Mouse (Mus musculus): ENCODE data around the gene Pxt1. TPM values are rescaled to one million over a fixed set of nuclear protein-coding genes. Genes with fewer than 3 reads are reported as not detected.
"Not testable (repeated sequence)": the region's sequence is repeated elsewhere in the genome, so short reads cannot be mapped to it uniquely, and the experiment has no call there.

The Pxt1 gene
- polyA plus RNA-seq (2016; fragmentation: Nextera tagmentation; extraction: Ambion mirVana): 0.51 and 0.73 TPM in 2 replicates

DNA sequence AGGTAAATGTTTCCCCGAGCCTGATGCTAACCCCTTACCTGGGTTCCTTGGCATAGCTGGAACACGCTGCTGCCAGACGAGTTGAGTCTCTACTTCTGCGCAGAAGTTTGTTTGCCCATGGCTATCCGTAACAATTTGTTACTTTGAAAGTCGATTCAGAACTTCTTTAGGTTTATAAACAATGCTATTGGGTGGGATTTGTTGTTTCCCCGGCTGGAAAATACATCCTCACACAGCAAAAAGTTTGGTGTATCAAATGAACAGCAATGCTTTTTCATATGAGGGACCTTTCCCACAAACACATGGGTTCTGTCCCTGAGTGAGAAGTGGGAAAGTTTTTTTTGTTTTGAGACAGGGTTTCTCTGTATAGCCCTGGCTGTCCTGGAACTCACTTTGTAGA lies at the start of gene Pxt1:
Gene Pxt1, minus strand, starts transcription at position 101 of the 400 bp plus-strand sequence.
- no peak within 1 kb of the TSS for H3K4me2 ChIP-seq
- no peaks in the 10 kb centered on the region for H3K36me3 ChIP-seq
- ATAC-seq: no peak
- H3K27me3 ChIP-seq (replicated peaks): no peaks in the 10 kb centered on the region
- 83% methylated on average over 7 of the region's 7 CpGs for WGBS (ENCODE audit: insufficient replicate concordance)
- H3K9me3 ChIP-seq (replicated peaks): peaks cover 6% of the 10 kb centered on the region
- 0 out of 2 replicates have a peak within 1 kb of the TSS, but pooled peaks have one; percentile 43 for H3K27ac ChIP-seq
- no peak within 1 kb of the TSS for H3K4me3 ChIP-seq
- H3K9ac ChIP-seq: no peak within 1 kb of the TSS
- peaks cover 20% of the 10 kb centered on the region for H3K4me1 ChIP-seq

DNA sequence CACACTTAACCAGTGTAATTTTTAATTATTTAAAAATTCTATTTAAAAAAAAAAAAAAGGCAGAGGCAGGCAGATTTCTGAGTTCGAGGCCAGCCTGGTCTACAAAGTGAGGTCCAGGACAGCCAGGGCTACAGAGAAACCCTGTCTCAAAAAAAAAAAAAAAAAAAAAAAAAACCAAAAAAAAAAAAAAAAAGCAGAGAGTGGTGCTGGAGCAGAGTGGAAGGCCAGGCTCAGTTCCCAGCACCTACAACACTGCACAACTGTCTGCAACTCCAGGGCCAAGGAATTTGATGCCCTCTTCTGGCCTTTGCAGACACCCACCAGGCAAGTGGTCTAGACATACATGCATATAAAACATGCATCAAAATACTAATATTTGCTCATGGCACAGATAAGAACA lies 49.4 kb upstream of the Pxt1 start:
- ATAC-seq; H3K9ac ChIP-seq; H3K9me3 ChIP-seq (replicated peaks); H3K4me3 ChIP-seq; H3K27me3 ChIP-seq (replicated peaks); H3K4me1 ChIP-seq; H3K27ac ChIP-seq; H3K4me2 ChIP-seq: not testable (repeated sequence)
- WGBS (ENCODE audit: insufficient replicate concordance): 86% methylated on average over 1 of the region's 1 CpGs
- H3K36me3 ChIP-seq: peaks cover 81% of the 10 kb centered on the region

DNA sequence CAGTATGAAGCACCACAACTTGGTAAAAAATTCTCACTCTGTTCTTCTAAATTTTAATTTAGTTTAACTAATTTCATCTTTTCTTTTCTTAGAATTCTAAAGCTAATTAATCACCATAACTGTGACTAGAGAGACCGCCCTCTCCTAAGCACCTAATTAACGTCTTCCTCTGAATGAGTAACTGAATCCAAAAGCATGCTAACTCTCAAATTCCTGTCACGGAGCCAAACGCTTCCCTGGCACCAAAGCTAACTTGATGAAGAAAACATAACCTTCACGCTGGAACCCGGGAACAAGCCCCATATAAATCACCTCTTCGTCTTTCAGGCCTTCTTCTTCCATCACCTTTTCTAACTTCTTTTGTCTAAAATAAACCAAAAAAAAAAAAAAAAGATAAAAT lies 48.5 kb upstream of the Pxt1 start:
- H3K36me3 ChIP-seq: peaks cover 82% of the 10 kb centered on the region
- peaks cover 6% of the 10 kb centered on the region; the same call in 1 of the 2 replicates for H3K4me1 ChIP-seq
- H3K9me3 ChIP-seq (replicated peaks): no peaks in the 10 kb centered on the region
- H3K9ac ChIP-seq: no peak overlapping the region
- ATAC-seq: no peak
- no peak overlapping the region for H3K27ac ChIP-seq
- H3K27me3 ChIP-seq (replicated peaks): no peaks in the 10 kb centered on the region
- no peak overlapping the region for H3K4me2 ChIP-seq
- 83% methylated on average over 7 of the region's 7 CpGs for whole genome bisulfite sequencing (ENCODE audit: insufficient replicate concordance)
- no peak overlapping the region for H3K4me3 ChIP-seq

DNA sequence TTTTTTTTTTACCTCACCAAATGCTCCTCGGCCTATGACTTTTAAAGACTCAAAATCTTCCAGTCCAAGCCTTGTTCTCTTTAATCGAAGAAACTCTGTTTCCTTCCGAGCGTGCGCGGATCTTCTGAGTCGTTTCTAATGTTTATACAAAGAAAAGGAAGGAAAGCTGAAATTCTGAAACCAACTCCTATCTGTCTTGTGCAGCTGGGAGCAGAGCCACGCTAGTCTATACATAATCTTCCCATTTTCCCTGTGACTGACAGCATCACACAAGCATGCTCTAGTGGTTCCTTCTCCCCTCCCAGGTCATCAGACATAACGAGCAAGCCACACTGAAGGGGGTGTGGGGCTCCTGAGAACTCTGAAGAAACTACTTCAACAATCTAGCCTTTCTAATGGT lies 47.6 kb upstream of the Pxt1 start:
- Histone ChIP-seq H3K27me3 (replicated peaks) (no peaks in the 10 kb centered on the region), H3K9me3 (replicated peaks) (no peaks in the 10 kb centered on the region), H3K9ac (no peak overlapping the region), H3K27ac (peak overlapping the region; percentile 45), H3K4me1 (peaks cover 6% of the 10 kb centered on the region; the same call in 1 of the 2 replicates), H3K36me3 (peaks cover 82% of the 10 kb centered on the region), H3K4me2 (no peak overlapping the region), H3K4me3 (no peak overlapping the region)
- WGBS (ENCODE audit: insufficient replicate concordance): 68% methylated on average over 9 of the region's 9 CpGs
- ATAC-seq: no peak

DNA sequence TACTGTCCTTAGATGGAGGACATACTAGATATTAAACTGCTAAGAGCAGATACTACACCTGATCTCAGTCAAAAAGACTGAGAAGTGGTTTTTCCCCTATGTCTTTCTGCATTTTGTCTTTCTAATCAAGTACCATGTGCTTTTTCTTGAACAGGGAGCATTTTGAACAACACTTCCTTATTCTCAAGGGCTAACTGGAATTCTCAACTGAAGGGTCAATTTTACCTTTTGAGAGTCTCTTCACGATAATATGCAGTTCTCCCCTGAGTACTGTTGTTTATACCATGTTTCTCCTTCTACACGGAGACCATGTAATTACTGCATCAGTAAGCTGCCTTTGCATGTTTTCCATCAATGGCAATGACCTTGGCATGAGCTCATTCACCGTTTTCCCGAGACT lies 46.4 kb upstream of the Pxt1 start:
- peaks cover 83% of the 10 kb centered on the region for H3K36me3 ChIP-seq
- H3K9me3 ChIP-seq (replicated peaks): no peaks in the 10 kb centered on the region
- no peaks in the 10 kb centered on the region for H3K27me3 ChIP-seq (replicated peaks)
- 74% methylated on average over 4 of the region's 4 CpGs for WGBS (ENCODE audit: insufficient replicate concordance)
- ATAC-seq: no peak
- H3K4me2 ChIP-seq: no peak overlapping the region
- no peak overlapping the region for H3K9ac ChIP-seq
- H3K4me1 ChIP-seq: peaks cover 6% of the 10 kb centered on the region; the same call in 1 of the 2 replicates
- H3K27ac ChIP-seq: no peak overlapping the region
- H3K4me3 ChIP-seq: no peak overlapping the region

DNA sequence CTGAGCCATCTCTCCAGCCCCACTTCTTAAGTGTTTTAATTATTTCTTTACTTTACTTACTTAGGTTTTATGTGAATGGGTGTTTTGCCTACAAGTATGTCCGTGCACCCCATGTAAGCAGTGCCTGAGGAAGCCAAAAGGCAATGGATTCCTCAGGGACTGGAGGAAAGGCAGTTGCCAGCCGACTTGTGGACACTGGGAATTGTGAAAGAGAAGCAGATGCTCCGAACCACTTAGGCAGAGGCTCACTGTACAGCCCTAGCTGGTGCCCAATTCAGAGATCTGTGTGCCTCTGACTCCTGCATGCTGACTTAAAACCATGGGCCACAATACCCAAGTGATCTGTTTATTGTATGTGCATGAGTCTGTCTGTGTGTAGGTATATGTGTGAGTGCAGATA lies 45.4 kb upstream of the Pxt1 start:
- Histone ChIP-seq H3K4me1 (peaks cover 6% of the 10 kb centered on the region; the same call in 1 of the 2 replicates), H3K36me3 (peaks cover 82% of the 10 kb centered on the region), H3K27me3 (replicated peaks) (no peaks in the 10 kb centered on the region), H3K4me2 (no peak overlapping the region), H3K9me3 (replicated peaks) (no peaks in the 10 kb centered on the region), H3K9ac (no peak overlapping the region), H3K27ac (no peak overlapping the region), H3K4me3 (no peak overlapping the region)
- 79% methylated on average over 3 of the region's 3 CpGs for WGBS (ENCODE audit: insufficient replicate concordance)
- ATAC-seq: no peak

DNA sequence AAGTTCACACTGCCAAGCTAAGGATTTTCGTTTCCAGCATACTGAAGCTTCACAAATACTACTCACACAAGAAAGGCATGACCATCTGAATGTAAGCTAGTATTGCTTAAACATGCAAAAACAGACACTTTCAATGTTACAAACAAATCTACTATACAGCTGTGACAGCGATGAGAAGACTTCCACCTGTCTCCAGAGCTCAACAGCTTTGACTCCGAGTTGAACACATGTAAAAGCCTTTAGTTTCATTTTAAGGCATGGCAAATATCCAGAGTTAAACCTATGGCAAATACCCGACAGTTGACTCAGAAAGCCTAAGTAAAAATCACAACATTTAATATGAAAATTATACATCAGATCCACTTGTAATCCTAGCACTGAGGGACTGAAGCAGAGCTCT lies 44.7 kb upstream of the Pxt1 start:
- peaks cover 87% of the 10 kb centered on the region for H3K36me3 ChIP-seq
- WGBS (ENCODE audit: insufficient replicate concordance): 81% methylated on average over 4 of the region's 4 CpGs
- H3K4me1 ChIP-seq: peaks cover 6% of the 10 kb centered on the region; the same call in 1 of the 2 replicates
- no peak overlapping the region for H3K27ac ChIP-seq
- H3K4me2 ChIP-seq: no peak overlapping the region
- no peak overlapping the region for H3K9ac ChIP-seq
- H3K9me3 ChIP-seq (replicated peaks): no peaks in the 10 kb centered on the region
- no peak overlapping the region for H3K4me3 ChIP-seq
- no peak for ATAC-seq
- no peaks in the 10 kb centered on the region for H3K27me3 ChIP-seq (replicated peaks)

DNA sequence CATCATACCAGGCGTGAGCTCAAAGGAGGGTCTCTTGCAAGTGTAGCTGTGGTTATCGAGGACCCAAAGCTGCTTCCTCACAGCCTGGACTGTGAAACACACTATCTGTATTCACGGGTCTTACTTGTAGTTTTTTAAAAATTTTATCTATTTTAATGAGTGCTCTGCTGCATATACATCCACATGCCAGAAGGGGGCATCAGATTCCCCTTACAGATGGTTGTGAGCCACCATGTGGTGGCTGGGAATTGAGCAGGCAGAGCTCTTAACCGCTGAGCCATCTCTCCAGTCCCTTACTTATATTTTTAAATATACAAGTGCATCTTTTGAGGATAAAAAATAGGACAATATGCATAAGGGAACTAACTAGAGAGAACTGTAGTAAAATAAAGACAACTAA lies 44.1 kb upstream of the Pxt1 start:
- Histone ChIP-seq H3K27ac (no peak overlapping the region), H3K36me3 (peaks cover 93% of the 10 kb centered on the region), H3K4me1 (peaks cover 9% of the 10 kb centered on the region; the same call in 1 of the 2 replicates), H3K9ac (no peak overlapping the region), H3K4me3 (no peak overlapping the region), H3K4me2 (no peak overlapping the region), H3K27me3 (replicated peaks) (no peaks in the 10 kb centered on the region), H3K9me3 (replicated peaks) (no peaks in the 10 kb centered on the region)
- 46% methylated on average over 4 of the region's 4 CpGs for WGBS (ENCODE audit: insufficient replicate concordance)
- ATAC-seq: no peak

DNA sequence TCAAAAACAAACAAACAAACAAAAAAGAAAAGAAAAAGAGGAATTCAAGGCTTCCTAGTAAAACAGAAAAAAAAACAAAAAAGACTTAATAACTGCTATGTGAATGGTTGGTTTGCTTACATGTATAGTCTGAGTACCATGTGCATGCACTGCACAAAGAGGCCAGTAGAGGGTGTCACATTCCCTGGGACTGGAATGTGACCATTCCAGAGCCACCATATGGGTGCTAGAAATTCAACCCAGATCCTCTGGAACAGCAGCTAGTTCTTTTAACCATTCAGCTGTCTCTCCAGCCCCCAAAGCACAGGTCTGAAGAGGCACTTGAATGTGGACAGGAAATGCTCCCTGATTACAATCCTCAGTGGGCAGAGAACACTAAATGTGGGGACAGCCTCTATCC lies 43.2 kb upstream of the Pxt1 start:
- Histone ChIP-seq H3K27ac (no peak overlapping the region), H3K9me3 (replicated peaks) (no peaks in the 10 kb centered on the region), H3K9ac (no peak overlapping the region), H3K4me2 (no peak overlapping the region), H3K27me3 (replicated peaks) (no peaks in the 10 kb centered on the region), H3K36me3 (peaks cover 96% of the 10 kb centered on the region), H3K4me1 (peaks cover 8% of the 10 kb centered on the region; the same call in 1 of the 2 replicates), H3K4me3 (no peak overlapping the region)
- ATAC-seq: no peak

DNA sequence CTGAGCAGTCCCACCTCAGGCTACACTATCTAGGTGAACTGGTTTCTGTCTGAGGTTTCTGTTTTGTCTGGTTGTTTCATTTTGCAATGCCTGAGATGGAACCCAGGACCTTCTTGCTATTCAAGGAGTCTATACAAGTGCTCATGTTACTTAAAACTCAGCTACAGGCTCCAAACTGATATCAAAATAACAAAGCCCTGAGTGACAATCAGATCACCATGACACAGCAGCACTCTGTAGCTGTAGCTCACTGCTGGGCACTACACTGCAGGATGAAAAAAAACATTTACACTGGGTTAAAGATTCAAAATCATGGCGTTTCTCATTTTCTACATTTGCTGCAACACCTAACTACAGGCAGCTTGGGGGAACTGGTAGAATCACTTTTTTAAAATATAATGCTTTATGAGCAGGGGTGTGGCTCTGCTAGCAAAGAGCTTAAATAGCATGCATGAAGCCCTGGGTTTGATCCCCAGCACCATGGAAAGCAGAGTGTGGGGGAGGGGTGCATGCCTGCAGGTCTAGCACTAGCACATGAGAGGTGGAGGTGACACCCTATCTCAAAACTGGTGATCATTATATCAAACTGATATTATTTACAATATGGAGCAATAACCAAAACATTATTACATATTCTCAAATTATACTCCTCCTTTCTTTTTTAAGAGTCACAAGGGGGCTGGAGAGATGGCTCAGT lies 41.2 kb upstream of the Pxt1 start:
- Histone ChIP-seq H3K4me1 (0 out of 2 replicates have a peak, but pooled peaks cover 3% of the 10 kb centered on the region), H3K27ac (no peak overlapping the region), H3K9me3 (replicated peaks) (no peaks in the 10 kb centered on the region), H3K4me2 (no peak overlapping the region), H3K36me3 (peaks cover 91% of the 10 kb centered on the region), H3K9ac (no peak overlapping the region), H3K27me3 (replicated peaks) (no peaks in the 10 kb centered on the region), H3K4me3 (no peak overlapping the region)
- WGBS (ENCODE audit: insufficient replicate concordance): 91% methylated on average over 1 of the region's 1 CpGs
- no peak for ATAC-seq

DNA sequence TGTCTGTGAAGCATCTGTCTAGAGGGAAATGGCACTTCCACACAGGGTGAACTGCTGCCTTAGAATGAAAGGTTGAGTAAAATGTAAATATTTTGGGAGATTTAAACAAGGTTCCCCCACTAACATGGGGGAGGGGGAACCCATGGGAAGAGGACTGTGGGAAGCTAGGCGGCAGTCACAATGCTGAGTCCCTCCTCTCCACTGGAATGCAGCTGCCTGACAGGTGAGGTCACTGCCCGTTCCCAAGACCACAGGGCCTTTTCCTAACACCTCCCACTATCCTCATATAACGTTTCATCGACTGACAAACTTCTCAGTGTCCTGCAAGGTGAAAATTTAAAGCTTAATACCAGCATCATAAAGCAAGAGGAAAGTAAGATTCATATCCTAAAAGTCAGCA lies 39.0 kb upstream of the Pxt1 start:
- H3K27me3 ChIP-seq (replicated peaks): no peaks in the 10 kb centered on the region
- peaks cover 89% of the 10 kb centered on the region for H3K36me3 ChIP-seq
- WGBS (ENCODE audit: insufficient replicate concordance): 57% methylated on average over 4 of the region's 4 CpGs
- H3K4me1 ChIP-seq: 0 out of 2 replicates have a peak, but pooled peaks cover 3% of the 10 kb centered on the region
- no peak overlapping the region for H3K4me3 ChIP-seq
- no peak overlapping the region for H3K9ac ChIP-seq
- ATAC-seq: no peak
- no peak overlapping the region for H3K27ac ChIP-seq
- no peak overlapping the region for H3K4me2 ChIP-seq
- H3K9me3 ChIP-seq (replicated peaks): no peaks in the 10 kb centered on the region

DNA sequence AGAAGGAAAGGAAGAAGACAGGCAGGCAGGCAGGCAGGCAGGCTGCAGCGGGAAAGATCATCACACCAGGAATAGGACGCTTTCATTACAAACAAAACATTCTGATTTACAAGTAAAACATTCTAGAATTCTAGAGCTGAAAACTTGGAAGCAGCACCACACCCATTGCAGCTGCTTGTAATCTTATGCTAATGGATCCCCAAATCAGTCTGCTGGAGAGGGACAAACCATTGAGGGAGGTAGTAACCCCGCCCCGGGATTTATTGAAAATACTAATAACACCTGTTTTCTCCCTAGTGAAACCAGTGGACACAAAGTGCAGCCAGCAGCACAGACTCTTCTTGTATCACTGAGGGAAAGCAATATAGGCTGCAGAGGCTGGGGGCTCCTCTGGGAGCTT lies 37.4 kb upstream of the Pxt1 start:
- 0 out of 2 replicates have a peak overlapping the region, but pooled peaks have one; percentile 27 for H3K27ac ChIP-seq

More for the DNA sequence above, 37.4 kb upstream of the Pxt1 start:
- WGBS (ENCODE audit: insufficient replicate concordance): 86% methylated on average over 4 of the region's 4 CpGs
- Histone ChIP-seq H3K27me3 (replicated peaks) (no peaks in the 10 kb centered on the region), H3K9me3 (replicated peaks) (no peaks in the 10 kb centered on the region), H3K4me3 (no peak overlapping the region), H3K4me2 (no peak overlapping the region), H3K36me3 (peaks cover 87% of the 10 kb centered on the region), H3K9ac (no peak overlapping the region), H3K4me1 (0 out of 2 replicates have a peak, but pooled peaks cover 3% of the 10 kb centered on the region)
- ATAC-seq: no peak
